Mouse (Mus musculus): ENCODE results near the gene Exosc9. TPM values are rescaled to one million over a fixed set of nuclear protein-coding genes. Genes with fewer than 3 reads are reported as not detected.

Exosc9 gene
- polyA plus RNA-seq, 1 experiment from 2014 or later, result 69.1 TPM

- WGBS, result 90% methylated on average over 6 of the region's 6 CpGs
- ATAC-seq (ENCODE audit: low FRiP score, low TSS enrichment), result no peak
- 0 out of 2 replicates have a peak, but pooled peaks cover 3% of the 10 kb centered on the region for H3K9me3 ChIP-seq (ENCODE audit: control insufficient read depth, low read length)
These were observed 22.1 kb upstream of the Exosc9 start for GRCm38 (mm10) chr3:36530345-36530744.

GRCm38 (mm10) chr3:36530781-36531180 is 21.6 kb upstream of the Exosc9 start:
- 0 out of 2 replicates have a peak, but pooled peaks cover 3% of the 10 kb centered on the region for H3K9me3 ChIP-seq (ENCODE audit: control insufficient read depth, low read length)

More at GRCm38 (mm10) chr3:36530345-36530744, 22.1 kb upstream of the Exosc9 start:
- H3K4me2 ChIP-seq (replicated peaks; ENCODE audit: low read depth, low read length), result no peak overlapping the region
- no peak overlapping the region for H3K4me3 ChIP-seq (ENCODE audit: low read length)
- H3K27ac ChIP-seq (ENCODE audit: low read depth, low read length), result no peak overlapping the region
- no peaks in the 10 kb centered on the region for H3K4me1 ChIP-seq (ENCODE audit: control insufficient read depth, insufficient read depth, low read length)
- H3K36me3 ChIP-seq (ENCODE audit: control insufficient read depth, insufficient read depth, low read length), result no peaks in the 10 kb centered on the region
- H3K9ac ChIP-seq (ENCODE audit: low read depth, low read length), result no peak overlapping the region
- no peaks in the 10 kb centered on the region for H3K27me3 ChIP-seq (ENCODE audit: control insufficient read depth, insufficient read depth, low read length)

GRCm38 (mm10) chr3:36531242-36531641 is 21.2 kb upstream of the Exosc9 start:
- ATAC-seq (ENCODE audit: low FRiP score, low TSS enrichment), result no peak
- no peak overlapping the region for H3K4me3 ChIP-seq (ENCODE audit: low read length)
- no peaks in the 10 kb centered on the region for H3K27me3 ChIP-seq (ENCODE audit: control insufficient read depth, insufficient read depth, low read length)
- no peak overlapping the region for H3K27ac ChIP-seq (ENCODE audit: low read depth, low read length)
- 0 out of 2 replicates have a peak, but pooled peaks cover 3% of the 10 kb centered on the region for H3K9me3 ChIP-seq (ENCODE audit: control insufficient read depth, low read length)
- H3K36me3 ChIP-seq (ENCODE audit: control insufficient read depth, insufficient read depth, low read length), result no peaks in the 10 kb centered on the region
- no peak overlapping the region for H3K9ac ChIP-seq (ENCODE audit: low read depth, low read length)
- H3K4me1 ChIP-seq (ENCODE audit: control insufficient read depth, insufficient read depth, low read length), result no peaks in the 10 kb centered on the region
- WGBS, result 51% methylated on average over 2 of the region's 2 CpGs
- no peak overlapping the region for H3K4me2 ChIP-seq (replicated peaks; ENCODE audit: low read depth, low read length)

More at GRCm38 (mm10) chr3:36530781-36531180, 21.6 kb upstream of the Exosc9 start:
- 81% methylated on average over 5 of the region's 5 CpGs for WGBS
- no peaks in the 10 kb centered on the region for H3K36me3 ChIP-seq (ENCODE audit: control insufficient read depth, insufficient read depth, low read length)
- H3K4me3 ChIP-seq (ENCODE audit: low read length), result no peak overlapping the region
- no peak for ATAC-seq (ENCODE audit: low FRiP score, low TSS enrichment)
- H3K27ac ChIP-seq (ENCODE audit: low read depth, low read length), result no peak overlapping the region
- no peak overlapping the region for H3K9ac ChIP-seq (ENCODE audit: low read depth, low read length)
- H3K4me2 ChIP-seq (replicated peaks; ENCODE audit: low read depth, low read length), result no peak overlapping the region
- H3K27me3 ChIP-seq (ENCODE audit: control insufficient read depth, insufficient read depth, low read length), result no peaks in the 10 kb centered on the region
- no peaks in the 10 kb centered on the region for H3K4me1 ChIP-seq (ENCODE audit: control insufficient read depth, insufficient read depth, low read length)

GRCm38 (mm10) chr3:36531979-36532542 is 20.3 kb upstream of the Exosc9 start:
- no peak overlapping the region for H3K27ac ChIP-seq (ENCODE audit: low read depth, low read length)

GRCm38 (mm10) chr3:36532738-36533137 is 19.7 kb upstream of the Exosc9 start:
- 52% methylated on average over 7 of the region's 7 CpGs for WGBS
- no peak overlapping the region for H3K4me3 ChIP-seq (ENCODE audit: low read length)
- no peak overlapping the region for H3K9ac ChIP-seq (ENCODE audit: low read depth, low read length)
- ATAC-seq (ENCODE audit: low FRiP score, low TSS enrichment), result no peak
- no peaks in the 10 kb centered on the region for H3K36me3 ChIP-seq (ENCODE audit: control insufficient read depth, insufficient read depth, low read length)
- no peaks in the 10 kb centered on the region for H3K4me1 ChIP-seq (ENCODE audit: control insufficient read depth, insufficient read depth, low read length)
- no peaks in the 10 kb centered on the region for H3K27me3 ChIP-seq (ENCODE audit: control insufficient read depth, insufficient read depth, low read length)
- H3K4me2 ChIP-seq (replicated peaks; ENCODE audit: low read depth, low read length), result no peak overlapping the region
- 0 out of 2 replicates have a peak, but pooled peaks cover 3% of the 10 kb centered on the region for H3K9me3 ChIP-seq (ENCODE audit: control insufficient read depth, low read length)
- no peak overlapping the region for H3K27ac ChIP-seq (ENCODE audit: low read depth, low read length)

More at GRCm38 (mm10) chr3:36531979-36532542, 20.3 kb upstream of the Exosc9 start:
- ATAC-seq (ENCODE audit: low FRiP score, low TSS enrichment), result no peak
- H3K9ac ChIP-seq (ENCODE audit: low read depth, low read length), result no peak overlapping the region
- WGBS, result 5% methylated on average over 18 of the region's 18 CpGs
- peak overlapping the region; percentile 56 for H3K4me2 ChIP-seq (replicated peaks; ENCODE audit: low read depth, low read length)
- no peaks in the 10 kb centered on the region for H3K27me3 ChIP-seq (ENCODE audit: control insufficient read depth, insufficient read depth, low read length)
- H3K9me3 ChIP-seq (ENCODE audit: control insufficient read depth, low read length), result 0 out of 2 replicates have a peak, but pooled peaks cover 3% of the 10 kb centered on the region
- H3K36me3 ChIP-seq (ENCODE audit: control insufficient read depth, insufficient read depth, low read length), result no peaks in the 10 kb centered on the region
- H3K4me1 ChIP-seq (ENCODE audit: control insufficient read depth, insufficient read depth, low read length), result no peaks in the 10 kb centered on the region
- H3K4me3 ChIP-seq (ENCODE audit: low read length), result peak overlapping the region; percentile 35

- Histone ChIP-seq H3K9ac (ENCODE audit: low read depth, low read length) (no peak overlapping the region), H3K4me3 (ENCODE audit: low read length) (no peak overlapping the region), H3K4me2 (replicated peaks; ENCODE audit: low read depth, low read length) (no peak overlapping the region), H3K27me3 (ENCODE audit: control insufficient read depth, insufficient read depth, low read length) (no peaks in the 10 kb centered on the region), H3K9me3 (ENCODE audit: control insufficient read depth, low read length) (0 out of 2 replicates have a peak, but pooled peaks cover 3% of the 10 kb centered on the region), H3K36me3 (ENCODE audit: control insufficient read depth, insufficient read depth, low read length) (no peaks in the 10 kb centered on the region), H3K27ac (ENCODE audit: low read depth, low read length) (no peak overlapping the region), H3K4me1 (ENCODE audit: control insufficient read depth, insufficient read depth, low read length) (no peaks in the 10 kb centered on the region)
- ATAC-seq (ENCODE audit: low FRiP score, low TSS enrichment), result no peak
- WGBS, result 0% methylated on average over 1 of the region's 1 CpGs
These were observed 19.2 kb upstream of the Exosc9 start for GRCm38 (mm10) chr3:36533201-36533672.

- Histone ChIP-seq H3K36me3 (ENCODE audit: control insufficient read depth, insufficient read depth, low read length) (no peaks in the 10 kb centered on the region), H3K4me2 (replicated peaks; ENCODE audit: low read depth, low read length) (no peak overlapping the region), H3K27me3 (ENCODE audit: control insufficient read depth, insufficient read depth, low read length) (no peaks in the 10 kb centered on the region), H3K9me3 (ENCODE audit: control insufficient read depth, low read length) (0 out of 2 replicates have a peak, but pooled peaks cover 3% of the 10 kb centered on the region), H3K9ac (ENCODE audit: low read depth, low read length) (no peak overlapping the region), H3K4me3 (ENCODE audit: low read length) (no peak overlapping the region), H3K27ac (ENCODE audit: low read depth, low read length) (no peak overlapping the region), H3K4me1 (ENCODE audit: control insufficient read depth, insufficient read depth, low read length) (no peaks in the 10 kb centered on the region)
- WGBS, result 86% methylated on average over 12 of the region's 12 CpGs
- no peak for ATAC-seq (ENCODE audit: low FRiP score, low TSS enrichment)
These were observed 16.4 kb upstream of the Exosc9 start for GRCm38 (mm10) chr3:36536041-36536440.

GRCm38 (mm10) chr3:36537701-36538470 is 14.5 kb upstream of the Exosc9 start:
- no peak overlapping the region for H3K9ac ChIP-seq (ENCODE audit: low read depth, low read length)
- no peaks in the 10 kb centered on the region for H3K27me3 ChIP-seq (ENCODE audit: control insufficient read depth, insufficient read depth, low read length)
- ATAC-seq (ENCODE audit: low FRiP score, low TSS enrichment), result no peak
- no peaks in the 10 kb centered on the region for H3K36me3 ChIP-seq (ENCODE audit: control insufficient read depth, insufficient read depth, low read length)
- H3K4me3 ChIP-seq (ENCODE audit: low read length), result no peak overlapping the region
- H3K4me2 ChIP-seq (replicated peaks; ENCODE audit: low read depth, low read length), result no peak overlapping the region
- no peak overlapping the region for H3K27ac ChIP-seq (ENCODE audit: low read depth, low read length)
- no peaks in the 10 kb centered on the region for H3K4me1 ChIP-seq (ENCODE audit: control insufficient read depth, insufficient read depth, low read length)
- H3K9me3 ChIP-seq (ENCODE audit: control insufficient read depth, low read length), result 0 out of 2 replicates have a peak, but pooled peaks cover 3% of the 10 kb centered on the region
- 82% methylated on average over 4 of the region's 4 CpGs for WGBS

GRCm38 (mm10) chr3:36540756-36541155 is 11.7 kb upstream of the Exosc9 start:
- Histone ChIP-seq H3K27ac (ENCODE audit: low read depth, low read length) (no peak overlapping the region), H3K27me3 (ENCODE audit: control insufficient read depth, insufficient read depth, low read length) (no peaks in the 10 kb centered on the region), H3K36me3 (ENCODE audit: control insufficient read depth, insufficient read depth, low read length) (no peaks in the 10 kb centered on the region), H3K4me1 (ENCODE audit: control insufficient read depth, insufficient read depth, low read length) (no peaks in the 10 kb centered on the region), H3K9me3 (ENCODE audit: control insufficient read depth, low read length) (no peaks in the 10 kb centered on the region), H3K4me3 (ENCODE audit: low read length) (no peak overlapping the region), H3K9ac (ENCODE audit: low read depth, low read length) (no peak overlapping the region), H3K4me2 (replicated peaks; ENCODE audit: low read depth, low read length) (no peak overlapping the region)
- WGBS, result 72% methylated on average over 2 of the region's 2 CpGs
- no peak for ATAC-seq (ENCODE audit: low FRiP score, low TSS enrichment)

Measured in kidney, embryonic 14.5 days (tissue).